Mouse (Mus musculus): Measurements from ENCODE around the gene Zcchc13. TPM values are rescaled to one million over a fixed set of nuclear protein-coding genes. Genes with fewer than 3 reads are reported as not detected.

The Zcchc13 gene
- polyA plus RNA-seq, 1 experiment from 2014 or later = not detected

DNA sequence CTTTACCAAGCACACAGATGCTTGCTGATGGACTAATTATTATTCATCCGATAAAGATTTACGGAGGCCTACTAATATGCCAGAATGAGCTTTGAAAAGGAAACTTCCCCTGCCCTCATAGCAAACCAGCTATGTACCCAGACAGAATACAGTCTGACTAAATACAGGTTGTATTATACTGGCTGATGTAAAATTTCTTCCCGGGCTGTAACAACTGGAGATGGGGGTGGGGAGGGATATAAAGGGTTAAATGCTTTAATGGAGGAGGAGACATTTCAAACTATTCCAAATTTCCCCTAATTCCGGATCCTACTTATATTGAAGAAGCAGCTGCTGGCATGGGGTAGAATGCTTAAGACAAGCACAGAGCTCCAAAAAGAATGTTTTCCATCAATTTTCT lies 14.9 kb upstream of the Zcchc13 start:
- peak overlapping the region; percentile 72 for H3K4me3 ChIP-seq (ENCODE audit: low read depth, low read length)
- no peaks in the 10 kb centered on the region for H3K9me3 ChIP-seq (replicated peaks; ENCODE audit: control insufficient read depth, low read length)
- 81% methylated on average over 4 of the region's 4 CpGs for WGBS (ENCODE audit: insufficient replicate concordance)
- H3K9ac ChIP-seq (ENCODE audit: low read depth, low read length) = peak overlapping the region; percentile 73; the same call in 1 of the 2 replicates
- peak overlapping the region; percentile 74 for H3K4me2 ChIP-seq (ENCODE audit: low read depth, low read length)
- peaks cover 5% of the 10 kb centered on the region for H3K4me1 ChIP-seq (ENCODE audit: control insufficient read depth, low read depth, low read length)
- H3K27ac ChIP-seq (ENCODE audit: low read length) = peak overlapping the region; percentile 81; the same call in 1 of the 2 replicates
- ATAC-seq (ENCODE audit: low read depth) = no peak
- H3K27me3 ChIP-seq (ENCODE audit: control insufficient read depth, insufficient read depth, low read depth, low read length) = no peaks in the 10 kb centered on the region
- peaks cover 8% of the 10 kb centered on the region for H3K36me3 ChIP-seq (ENCODE audit: control insufficient read depth, insufficient read depth)

GRCm38 (mm10) chrX:103616162-103616535 lies 14.2 kb upstream of the Zcchc13 start:
- Histone ChIP-seq H3K36me3 (ENCODE audit: control insufficient read depth, insufficient read depth) (peaks cover 8% of the 10 kb centered on the region), H3K4me2 (ENCODE audit: low read depth, low read length) (peak overlapping the region; percentile 74), H3K9me3 (replicated peaks; ENCODE audit: control insufficient read depth, low read length) (no peaks in the 10 kb centered on the region), H3K9ac (ENCODE audit: low read depth, low read length) (peak overlapping the region; percentile 73), H3K27ac (ENCODE audit: low read length) (peak overlapping the region; percentile 81), H3K4me1 (ENCODE audit: control insufficient read depth, low read depth, low read length) (peaks cover 5% of the 10 kb centered on the region), H3K4me3 (ENCODE audit: low read depth, low read length) (peak overlapping the region; percentile 72), H3K27me3 (ENCODE audit: control insufficient read depth, insufficient read depth, low read depth, low read length) (no peaks in the 10 kb centered on the region)
- 22% methylated on average over 19 of the region's 19 CpGs for WGBS (ENCODE audit: insufficient replicate concordance)
- peak; percentile 57 for ATAC-seq (ENCODE audit: low read depth)

GRCm38 (mm10) chrX:103616536-103617404 lies 13.6 kb upstream of the Zcchc13 start:
- under 1% methylated on average over 27 of the region's 50 CpGs for WGBS (ENCODE audit: insufficient replicate concordance)
- ATAC-seq (ENCODE audit: low read depth) = peak; percentile 94
- Histone ChIP-seq H3K36me3 (ENCODE audit: control insufficient read depth, insufficient read depth) (peaks cover 8% of the 10 kb centered on the region), H3K9ac (ENCODE audit: low read depth, low read length) (peak overlapping the region; percentile 73), H3K4me3 (ENCODE audit: low read depth, low read length) (peak overlapping the region; percentile 72), H3K9me3 (replicated peaks; ENCODE audit: control insufficient read depth, low read length) (no peaks in the 10 kb centered on the region), H3K4me1 (ENCODE audit: control insufficient read depth, low read depth, low read length) (peaks cover 5% of the 10 kb centered on the region), H3K27me3 (ENCODE audit: control insufficient read depth, insufficient read depth, low read depth, low read length) (no peaks in the 10 kb centered on the region), H3K27ac (ENCODE audit: low read length) (peak overlapping the region; percentile 86), H3K4me2 (ENCODE audit: low read depth, low read length) (peak overlapping the region; percentile 74)

GRCm38 (mm10) chrX:103617405-103618095 lies 12.8 kb upstream of the Zcchc13 start:
- Histone ChIP-seq H3K9me3 (replicated peaks; ENCODE audit: control insufficient read depth, low read length) (no peaks in the 10 kb centered on the region), H3K4me1 (ENCODE audit: control insufficient read depth, low read depth, low read length) (peaks cover 5% of the 10 kb centered on the region), H3K27ac (ENCODE audit: low read length) (peak overlapping the region; percentile 86), H3K4me3 (ENCODE audit: low read depth, low read length) (peak overlapping the region; percentile 72), H3K36me3 (ENCODE audit: control insufficient read depth, insufficient read depth) (peaks cover 8% of the 10 kb centered on the region), H3K27me3 (ENCODE audit: control insufficient read depth, insufficient read depth, low read depth, low read length) (no peaks in the 10 kb centered on the region), H3K9ac (ENCODE audit: low read depth, low read length) (peak overlapping the region; percentile 55), H3K4me2 (ENCODE audit: low read depth, low read length) (peak overlapping the region; percentile 74)
- WGBS (ENCODE audit: insufficient replicate concordance) = 28% methylated on average over 8 of the region's 8 CpGs
- ATAC-seq (ENCODE audit: low read depth) = no peak

- WGBS (ENCODE audit: insufficient replicate concordance) = 2% methylated on average over 8 of the region's 8 CpGs
- ATAC-seq (ENCODE audit: low read depth) = peak; percentile 12
- Histone ChIP-seq H3K4me1 (ENCODE audit: control insufficient read depth, low read depth, low read length) (peaks cover 10% of the 10 kb centered on the region), H3K36me3 (ENCODE audit: control insufficient read depth, insufficient read depth) (no peaks in the 10 kb centered on the region), H3K9me3 (replicated peaks; ENCODE audit: control insufficient read depth, low read length) (no peaks in the 10 kb centered on the region), H3K27me3 (ENCODE audit: control insufficient read depth, insufficient read depth, low read depth, low read length) (peaks cover 6% of the 10 kb centered on the region), H3K4me2 (ENCODE audit: low read depth, low read length) (peak overlapping the region; percentile 82), H3K4me3 (ENCODE audit: low read depth, low read length) (peak overlapping the region; percentile 61), H3K27ac (ENCODE audit: low read length) (peak overlapping the region; percentile 89), H3K9ac (ENCODE audit: low read depth, low read length) (peak overlapping the region; percentile 65)
Observed at GRCm38 (mm10) chrX:103621799-103622198, 8.6 kb upstream of the Zcchc13 start.

DNA sequence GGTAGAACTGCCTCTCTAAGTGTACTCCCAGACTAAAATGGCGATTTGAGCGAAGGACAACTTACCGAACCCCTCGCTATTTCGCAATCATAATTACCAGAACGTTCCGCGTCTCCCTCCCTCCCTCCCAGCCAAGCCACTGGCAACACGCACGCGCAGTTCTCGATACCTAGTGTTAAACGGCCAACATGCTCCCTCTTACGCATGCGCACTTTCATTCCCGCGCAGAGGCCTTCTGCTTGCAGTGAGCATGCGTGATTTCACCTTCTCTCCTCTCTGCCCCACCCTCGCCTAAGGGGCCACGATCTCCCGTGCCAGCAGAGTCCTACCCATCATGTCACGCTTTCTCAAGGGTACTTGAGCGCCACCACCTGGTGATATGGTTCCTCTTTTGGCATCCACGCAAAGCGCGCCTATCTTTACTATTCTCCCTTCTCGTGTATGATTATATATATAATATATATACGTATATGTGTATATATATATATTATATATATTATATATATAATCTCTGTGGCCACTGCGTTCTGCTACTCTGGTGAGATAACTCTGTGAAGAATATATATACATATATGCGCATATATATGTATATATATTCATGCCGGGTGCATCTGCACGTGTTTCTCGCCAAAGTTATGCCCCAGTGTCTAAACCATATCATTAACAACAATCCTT lies 8.0 kb upstream of the Zcchc13 start:
- H3K9ac ChIP-seq (ENCODE audit: low read depth, low read length) = peak overlapping the region; percentile 65
- H3K4me2 ChIP-seq (ENCODE audit: low read depth, low read length) = peak overlapping the region; percentile 82
- peaks cover 6% of the 10 kb centered on the region for H3K27me3 ChIP-seq (ENCODE audit: control insufficient read depth, insufficient read depth, low read depth, low read length)
- peak; percentile 99 for ATAC-seq (ENCODE audit: low read depth)
- H3K27ac ChIP-seq (ENCODE audit: low read length) = peak overlapping the region; percentile 89
- H3K4me3 ChIP-seq (ENCODE audit: low read depth, low read length) = peak overlapping the region; percentile 61
- no peaks in the 10 kb centered on the region for H3K9me3 ChIP-seq (replicated peaks; ENCODE audit: control insufficient read depth, low read length)
- under 1% methylated on average over 33 of the region's 33 CpGs for WGBS (ENCODE audit: insufficient replicate concordance)
- H3K4me1 ChIP-seq (ENCODE audit: control insufficient read depth, low read depth, low read length) = peaks cover 10% of the 10 kb centered on the region
- H3K36me3 ChIP-seq (ENCODE audit: control insufficient read depth, insufficient read depth) = no peaks in the 10 kb centered on the region

GRCm38 (mm10) chrX:103622935-103623280 lies 7.5 kb upstream of the Zcchc13 start:
- H3K4me1 ChIP-seq (ENCODE audit: control insufficient read depth, low read depth, low read length) = peaks cover 7% of the 10 kb centered on the region
- H3K4me2 ChIP-seq (ENCODE audit: low read depth, low read length) = peak overlapping the region; percentile 82
- H3K9ac ChIP-seq (ENCODE audit: low read depth, low read length) = peak overlapping the region; percentile 64
- H3K4me3 ChIP-seq (ENCODE audit: low read depth, low read length) = peak overlapping the region; percentile 61
- no peak for ATAC-seq (ENCODE audit: low read depth)
- H3K27me3 ChIP-seq (ENCODE audit: control insufficient read depth, insufficient read depth, low read depth, low read length) = peaks cover 6% of the 10 kb centered on the region
- peak overlapping the region; percentile 53 for H3K27ac ChIP-seq (ENCODE audit: low read length)
- H3K36me3 ChIP-seq (ENCODE audit: control insufficient read depth, insufficient read depth) = no peaks in the 10 kb centered on the region
- H3K9me3 ChIP-seq (replicated peaks; ENCODE audit: control insufficient read depth, low read length) = no peaks in the 10 kb centered on the region
- 5% methylated on average over 13 of the region's 13 CpGs for WGBS (ENCODE audit: insufficient replicate concordance)

DNA sequence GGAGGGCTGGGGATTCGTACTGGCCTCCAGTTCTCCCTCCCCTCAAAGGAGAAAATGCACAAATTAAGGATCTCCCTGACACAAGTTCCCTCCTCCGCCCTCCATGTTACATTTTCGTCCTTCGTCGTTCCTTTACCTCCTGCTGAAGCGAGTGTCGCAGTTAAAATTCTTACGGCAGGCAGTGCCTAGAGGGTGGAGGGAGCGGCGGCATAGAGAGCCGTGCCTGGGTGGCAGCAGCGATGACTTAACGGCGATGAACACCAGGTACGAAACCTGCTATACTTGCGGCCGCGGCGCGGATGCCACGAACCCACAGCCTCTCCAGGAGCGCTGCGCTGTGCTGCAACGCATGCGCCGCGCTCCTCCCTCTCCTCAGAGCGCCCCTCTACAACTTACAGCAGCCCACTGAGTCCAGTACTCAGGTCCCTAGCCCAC lies 7.0 kb upstream of the Zcchc13 start:
- Histone ChIP-seq H3K4me3 (ENCODE audit: low read depth, low read length) (peak overlapping the region; percentile 61), H3K27me3 (ENCODE audit: control insufficient read depth, insufficient read depth, low read depth, low read length) (peaks cover 6% of the 10 kb centered on the region), H3K36me3 (ENCODE audit: control insufficient read depth, insufficient read depth) (no peaks in the 10 kb centered on the region), H3K9me3 (replicated peaks; ENCODE audit: control insufficient read depth, low read length) (no peaks in the 10 kb centered on the region), H3K4me2 (ENCODE audit: low read depth, low read length) (peak overlapping the region; percentile 82), H3K27ac (ENCODE audit: low read length) (peak overlapping the region; percentile 55), H3K4me1 (ENCODE audit: control insufficient read depth, low read depth, low read length) (peaks cover 7% of the 10 kb centered on the region), H3K9ac (ENCODE audit: low read depth, low read length) (peak overlapping the region; percentile 64)
- ATAC-seq (ENCODE audit: low read depth) = no peak
- 1% methylated on average over 28 of the region's 28 CpGs for WGBS (ENCODE audit: insufficient replicate concordance)

Data from liver, embryonic 16.5 days (tissue).